11 mouse cellular contexts compared by ENCODE assay signal in genomic region chr10:87639339-87639738, GRCm38 (mm10).
"Had no signal": no experiment of that assay in that cellular context is flagged by ENCODE, and none has a peak within 500 bp of the region (broad histone marks: within the 10 kb centered on the region; RNA-seq: fewer than 3 reads in every experiment).

No protein-coding gene starts in this region.

- DNase-seq: kidney, postnatal 14 days; kidney, postnatal 4 days; left cerebral cortex, postnatal 4 days; lung, adult 2 months; lung, postnatal 14 days; right cerebral cortex, adult 18-20 months; right cerebral cortex, postnatal 14 days; right cerebral cortex, postnatal 4 days; thymus, adult 2 months; thymus, postnatal 14 days; thymus, postnatal 4 days had no signal
